Mouse (Mus musculus) kidney, embryonic 16.5 days (tissue): ENCODE data around the gene Sp3. TPM values are rescaled to one million over a fixed set of nuclear protein-coding genes. Genes with fewer than 3 reads are reported as not detected.
A peak's percentile ranks its signal among the peaks of the same experiment; 100 is the strongest.

Experiments used
- ATAC-seq: fragments of 200-750 bp; cut with Nextera tagmentation; 2 replicates; pipeline ENCODE4 v1.8.0; 2017; ENCODE audit warnings: moderate TSS enrichment; ENCODE audit not compliant: low FRiP score, low TSS enrichment
- H3K27ac ChIP-seq: fragments of 300-500 bp; sonication (generic); 2 replicates; pipeline ENCODE4 v1.5.1; 2014; ENCODE audit warnings: low read length
- H3K27me3 ChIP-seq: fragments of 300-500 bp; sonication (generic); 2 replicates; pipeline ENCODE4 v1.6.1; 2014; ENCODE audit warnings: low read length, control low read depth, mixed read lengths; ENCODE audit not compliant: insufficient read depth
- H3K36me3 ChIP-seq: fragments of 300-500 bp; sonication (generic); 2 replicates; pipeline ENCODE4 v1.6.1; 2014; ENCODE audit warnings: low read length, control low read depth, mixed read lengths; ENCODE audit not compliant: insufficient read depth
- H3K4me1 ChIP-seq: fragments of 300-500 bp; sonication (generic); 2 replicates; pipeline ENCODE4 v1.6.1; 2014; ENCODE audit warnings: low read length, control low read depth, mixed read lengths; ENCODE audit not compliant: insufficient read depth
- H3K4me2 ChIP-seq: fragments of 300-500 bp; sonication (generic); replicated peaks from 2 replicates; pipeline ENCODE4 v1.6.1; 2014; ENCODE audit warnings: low read depth, low read length
- H3K4me3 ChIP-seq: fragments of 300-500 bp; sonication (generic); 2 replicates; pipeline ENCODE4 v1.5.1; 2014; ENCODE audit warnings: mild to moderate bottlenecking, low read length
- H3K9ac ChIP-seq: fragments of 300-500 bp; sonication (generic); replicated peaks from 2 replicates; pipeline ENCODE4 v1.6.1; 2014; ENCODE audit warnings: low read length
- H3K9me3 ChIP-seq: fragments of 300-500 bp; sonication (generic); 2 replicates; pipeline ENCODE4 v1.6.1; 2016; ENCODE audit warnings: low read length, control low read depth
- WGBS: fragments of 180-500 bp; shearing (Covaris S2); extraction: QIAGEN DNeasy Blood & Tissue Kit; methylation state at CpG from one replicate; pipeline ENCODE4 v1.1.7; 2014; 5-methylcytosine and 5-hydroxymethylcytosine counted together
- polyA plus RNA-seq: library from polyadenylated mRNA; unstranded; fragments of >200 nt; fragmentation: Nextera tagmentation; extraction: Ambion mirVana; gene quantifications from 2 replicates; pipeline ENCODE4 v1.2.1, GENCODE M21; 2015

The Sp3 gene
- polyA plus RNA-seq, 1 experiment from 2014 or later = 44.6 TPM

- peak overlapping the region; percentile 75 for H3K4me2 ChIP-seq
- no peaks in the 10 kb centered on the region for H3K27me3 ChIP-seq
- peak; percentile 80 for ATAC-seq
- H3K36me3 ChIP-seq = no peaks in the 10 kb centered on the region
- peaks cover 19% of the 10 kb centered on the region for H3K4me1 ChIP-seq
- 0% methylated on average over 11 of the region's 54 CpGs for WGBS
- H3K27ac ChIP-seq = peak overlapping the region; percentile 100
- H3K9ac ChIP-seq = peak overlapping the region; percentile 100
- H3K4me3 ChIP-seq = peak overlapping the region; percentile 99
- H3K9me3 ChIP-seq = no peaks in the 10 kb centered on the region
Measured at GRCm38 (mm10) chr2:72979659-72980071, 581 bp downstream of the Sp3 start.

GRCm38 (mm10) chr2:72978901-72979658 lies 1.2 kb downstream of the Sp3 start:
- H3K27me3 ChIP-seq = no peaks in the 10 kb centered on the region
- peak; percentile 90 for ATAC-seq
- peak overlapping the region; percentile 100 for H3K9ac ChIP-seq
- H3K36me3 ChIP-seq = no peaks in the 10 kb centered on the region
- peak overlapping the region; percentile 75 for H3K4me2 ChIP-seq
- peaks cover 16% of the 10 kb centered on the region for H3K4me1 ChIP-seq
- peak overlapping the region; percentile 99 for H3K4me3 ChIP-seq
- peak overlapping the region; percentile 100 for H3K27ac ChIP-seq
- H3K9me3 ChIP-seq = no peaks in the 10 kb centered on the region
- WGBS = under 1% methylated on average over 47 of the region's 107 CpGs

GRCm38 (mm10) chr2:72978473-72978872 lies 1.8 kb downstream of the Sp3 start:
- Histone ChIP-seq H3K4me2 (peak overlapping the region; percentile 75), H3K4me1 (peaks cover 16% of the 10 kb centered on the region), H3K27me3 (no peaks in the 10 kb centered on the region), H3K27ac (peak overlapping the region; percentile 100), H3K4me3 (peak overlapping the region; percentile 99), H3K9me3 (no peaks in the 10 kb centered on the region), H3K9ac (peak overlapping the region; percentile 100), H3K36me3 (no peaks in the 10 kb centered on the region)
- peak; percentile 17 for ATAC-seq
- 0% methylated on average over 38 of the region's 38 CpGs for WGBS

- Histone ChIP-seq H3K27me3 (no peaks in the 10 kb centered on the region), H3K4me1 (peaks cover 16% of the 10 kb centered on the region), H3K27ac (no peak overlapping the region), H3K9me3 (no peaks in the 10 kb centered on the region), H3K4me3 (peak overlapping the region; percentile 31), H3K4me2 (peak overlapping the region; percentile 51), H3K9ac (no peak overlapping the region), H3K36me3 (no peaks in the 10 kb centered on the region)
- 56% methylated on average over 1 of the region's 1 CpGs for WGBS
- ATAC-seq = no peak
Measured at GRCm38 (mm10) chr2:72977272-72977671, 3.0 kb downstream of the Sp3 start.

GRCm38 (mm10) chr2:72976036-72976435 lies 4.2 kb downstream of the Sp3 start:
- Histone ChIP-seq H3K27me3 (no peaks in the 10 kb centered on the region), H3K4me2 (peak overlapping the region; percentile 21; the same call in 1 of the 2 replicates), H3K27ac (no peak overlapping the region), H3K4me3 (no peak overlapping the region), H3K9ac (no peak overlapping the region), H3K4me1 (peaks cover 16% of the 10 kb centered on the region), H3K36me3 (peaks cover 3% of the 10 kb centered on the region), H3K9me3 (no peaks in the 10 kb centered on the region)
- ATAC-seq = no peak

GRCm38 (mm10) chr2:72970831-72971230 lies 9.4 kb downstream of the Sp3 start:
- H3K4me2 ChIP-seq = no peak overlapping the region
- no peak overlapping the region for H3K9ac ChIP-seq
- no peaks in the 10 kb centered on the region for H3K9me3 ChIP-seq
- no peak for ATAC-seq
- no peak overlapping the region for H3K27ac ChIP-seq
- peaks cover 5% of the 10 kb centered on the region for H3K4me1 ChIP-seq
- no peak overlapping the region for H3K4me3 ChIP-seq
- H3K27me3 ChIP-seq = no peaks in the 10 kb centered on the region
- peaks cover 26% of the 10 kb centered on the region for H3K36me3 ChIP-seq
- WGBS = 92% methylated on average over 6 of the region's 6 CpGs

- no peak for ATAC-seq
- no peaks in the 10 kb centered on the region for H3K27me3 ChIP-seq
- no peaks in the 10 kb centered on the region; the same call in 1 of the 2 replicates for H3K4me1 ChIP-seq
- H3K27ac ChIP-seq = no peak overlapping the region
- no peak overlapping the region for H3K4me2 ChIP-seq
- no peak overlapping the region for H3K4me3 ChIP-seq
- no peaks in the 10 kb centered on the region for H3K9me3 ChIP-seq
- no peak overlapping the region for H3K9ac ChIP-seq
- WGBS = 86% methylated on average over 4 of the region's 4 CpGs
- peaks cover 26% of the 10 kb centered on the region for H3K36me3 ChIP-seq
Measured at GRCm38 (mm10) chr2:72970302-72970701, 9.9 kb downstream of the Sp3 start.

- no peaks in the 10 kb centered on the region for H3K27me3 ChIP-seq
- peaks cover 26% of the 10 kb centered on the region for H3K36me3 ChIP-seq
- no peak overlapping the region for H3K4me3 ChIP-seq
- WGBS = 98% methylated on average over 1 of the region's 1 CpGs
- H3K27ac ChIP-seq = no peak overlapping the region
- no peak for ATAC-seq
- H3K4me1 ChIP-seq = no peaks in the 10 kb centered on the region
- H3K9me3 ChIP-seq = no peaks in the 10 kb centered on the region
- no peak overlapping the region for H3K9ac ChIP-seq
- no peak overlapping the region for H3K4me2 ChIP-seq
Measured at GRCm38 (mm10) chr2:72968536-72968935, 11.7 kb downstream of the Sp3 start.

GRCm38 (mm10) chr2:72965450-72965849 lies 14.8 kb downstream of the Sp3 start:
- no peak overlapping the region for H3K4me3 ChIP-seq
- no peak overlapping the region for H3K9ac ChIP-seq
- no peaks in the 10 kb centered on the region for H3K9me3 ChIP-seq
- H3K27ac ChIP-seq = no peak overlapping the region
- H3K27me3 ChIP-seq = no peaks in the 10 kb centered on the region
- no peak for ATAC-seq
- 92% methylated on average over 2 of the region's 2 CpGs for WGBS
- 0 out of 2 replicates have a peak, but pooled peaks cover 2% of the 10 kb centered on the region for H3K4me1 ChIP-seq
- H3K4me2 ChIP-seq = no peak overlapping the region
- peaks cover 32% of the 10 kb centered on the region for H3K36me3 ChIP-seq

GRCm38 (mm10) chr2:72956415-72956814 lies 23.8 kb downstream of the Sp3 start:
- H3K9me3 ChIP-seq = no peaks in the 10 kb centered on the region
- H3K9ac ChIP-seq = no peak overlapping the region
- H3K4me1 ChIP-seq = no peaks in the 10 kb centered on the region
- 96% methylated on average over 3 of the region's 3 CpGs for WGBS
- H3K27me3 ChIP-seq = no peaks in the 10 kb centered on the region
- no peak overlapping the region for H3K4me2 ChIP-seq
- ATAC-seq = no peak
- no peak overlapping the region for H3K27ac ChIP-seq
- H3K4me3 ChIP-seq = no peak overlapping the region
- H3K36me3 ChIP-seq = peaks cover 37% of the 10 kb centered on the region
